Mouse (Mus musculus) large intestine, adult 2 months (tissue): ENCODE data around the gene Olfr1499. TPM values are rescaled to one million over a fixed set of nuclear protein-coding genes. Genes with fewer than 3 reads are reported as not detected.
"Not testable (repeated sequence)": the region's sequence is repeated elsewhere in the genome, so short reads cannot be mapped to it uniquely, and the experiment has no call there.

ENCODE experiments used
- DNase-seq: peaks from one replicate; pipeline ENCODE4 v3.0.0-alpha.2; 2012; ENCODE audit warnings: low read depth, low spot score
- WGBS: fragments of 180-500 bp; shearing (Covaris S2); methylation state at CpG from one replicate; pipeline ENCODE4 v1.1.7; 2018; 5-methylcytosine and 5-hydroxymethylcytosine counted together
- polyA plus RNA-seq: library from polyadenylated mRNA; depleted of rRNA; stranded (reverse); fragments of >200 nt; gene quantifications from 2 replicates; pipeline ENCODE4 v1.2.3, GENCODE M21; 2012; rRNA removed

The Olfr1499 gene
- polyA plus RNA-seq: not detected in 2 replicates

GRCm38 (mm10) chr19:13819347-13819746 lies at the start of gene Olfr1499:
Olfr1499 (minus strand) TSS chr19:13819447.
- no peak for DNase-seq

DNA sequence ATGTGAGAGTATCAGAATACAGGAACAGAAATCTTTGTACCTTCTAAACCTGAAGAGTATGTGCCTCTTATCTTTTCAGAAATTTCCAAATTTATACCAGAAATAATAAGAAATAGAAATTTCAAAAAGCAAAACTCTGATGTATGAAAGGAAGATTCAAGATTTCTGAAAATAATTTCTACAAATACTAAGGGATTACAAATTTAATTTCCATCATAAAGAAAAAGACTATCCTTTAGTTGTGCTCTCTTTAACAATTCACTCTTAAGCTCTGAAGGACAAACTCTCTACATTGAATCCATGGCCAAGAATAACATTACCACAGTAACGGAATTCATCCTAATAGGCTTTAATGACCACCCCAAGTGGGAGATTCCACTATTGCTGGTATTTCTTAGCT lies 42.2 kb upstream of the Olfr1499 start, which contains the start of gene Olfr1502:
TSS of gene Olfr1502 (plus strand) at position 301 of the 400 bp plus-strand sequence.
- 79% methylated on average over 1 of the region's 1 CpGs for WGBS
- DNase-seq: no peak

DNA sequence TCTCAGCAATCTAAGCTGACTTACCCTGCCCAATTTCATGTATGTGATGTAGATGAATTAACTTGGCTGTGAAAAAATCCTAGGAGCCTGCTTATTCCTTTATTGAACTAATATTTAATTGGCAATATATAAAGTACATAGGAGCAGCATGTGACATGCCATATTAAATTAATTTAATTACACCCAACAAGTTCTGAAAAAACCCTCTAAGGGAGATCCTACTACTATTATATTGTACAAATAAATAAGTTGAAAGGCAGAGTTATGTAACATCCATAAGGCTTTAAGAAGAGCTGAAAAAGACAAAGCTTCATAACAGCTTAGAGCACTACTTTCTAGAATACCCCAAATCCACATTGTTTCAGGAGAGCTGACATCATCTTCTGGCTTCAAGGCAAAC lies 31.3 kb upstream of the Olfr1499 start, which contains the start of gene Olfr1501:
TSS of gene Olfr1501 (minus strand) at position 101 of the 400 bp plus-strand sequence.
- DNase-seq: not testable (repeated sequence)

DNA sequence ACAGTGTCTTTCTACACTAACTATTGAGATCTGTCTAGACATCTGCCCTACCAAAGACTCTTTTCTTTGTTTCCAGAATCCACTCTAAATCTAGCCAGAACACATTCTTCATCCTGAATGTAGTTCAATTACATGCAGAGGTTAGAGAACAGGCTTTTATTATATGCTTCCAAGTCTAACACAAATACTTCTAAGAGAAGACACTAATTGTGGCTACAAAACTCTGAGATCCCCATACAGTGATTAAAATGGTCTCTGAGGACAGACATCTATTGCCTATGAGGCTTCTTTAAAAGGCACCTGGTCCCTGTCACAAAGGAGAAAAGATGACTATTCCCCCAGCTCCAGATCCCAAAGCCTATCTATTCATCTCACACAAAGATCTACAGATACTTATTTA lies 11.1 kb upstream of the Olfr1499 start, which contains the start of gene Olfr1500:
TSS of gene Olfr1500 (minus strand) at position 101 of the 400 bp plus-strand sequence.
- DNase-seq: no peak

DNA sequence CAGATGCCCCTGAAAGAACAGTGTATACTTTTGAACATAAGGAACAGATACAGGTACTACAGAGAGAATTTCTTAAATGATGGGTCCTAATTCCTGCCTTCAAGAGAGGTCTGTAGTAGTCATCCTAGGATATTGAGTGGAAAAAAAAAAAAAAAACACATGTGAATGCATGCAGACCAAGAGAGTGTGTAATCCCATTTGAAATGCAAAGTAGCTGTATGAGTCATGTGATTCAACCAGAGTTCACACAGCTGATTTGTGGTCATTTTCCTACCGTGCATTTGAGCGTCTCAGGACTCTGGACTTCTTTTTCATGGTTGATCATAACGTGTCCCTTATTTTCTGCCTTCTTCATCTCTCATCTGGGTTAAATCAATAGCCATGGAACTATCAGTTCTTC lies 9.2 kb upstream of the Olfr1499 start:
- DNase-seq: no peak
- 79% methylated on average over 3 of the region's 3 CpGs for WGBS

DNA sequence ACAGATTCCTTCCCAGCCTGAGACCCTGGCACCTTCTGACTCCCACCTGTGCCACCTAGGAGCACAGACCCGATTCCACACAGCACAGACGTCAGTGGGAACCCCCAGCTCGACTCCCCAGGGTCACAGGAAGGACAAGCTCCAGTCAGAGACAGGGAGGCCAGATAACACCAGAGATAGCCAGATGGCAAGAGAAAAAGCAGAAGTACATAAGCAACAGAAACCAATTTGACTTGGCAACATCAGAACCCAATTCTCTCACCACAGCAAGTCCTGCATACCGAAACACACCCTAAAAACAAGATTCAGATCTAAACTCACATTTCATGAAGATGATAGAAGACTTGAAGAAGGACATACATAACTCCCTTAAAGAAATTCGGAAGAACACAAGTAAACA lies 1.6 kb upstream of the Olfr1499 start:
- WGBS: 52% methylated on average over 5 of the region's 5 CpGs
- DNase-seq: no peak

- 39% methylated on average over 5 of the region's 5 CpGs for WGBS
These were observed 420 bp downstream of the Olfr1499 start for GRCm38 (mm10) chr19:13818827-13819226.

DNA sequence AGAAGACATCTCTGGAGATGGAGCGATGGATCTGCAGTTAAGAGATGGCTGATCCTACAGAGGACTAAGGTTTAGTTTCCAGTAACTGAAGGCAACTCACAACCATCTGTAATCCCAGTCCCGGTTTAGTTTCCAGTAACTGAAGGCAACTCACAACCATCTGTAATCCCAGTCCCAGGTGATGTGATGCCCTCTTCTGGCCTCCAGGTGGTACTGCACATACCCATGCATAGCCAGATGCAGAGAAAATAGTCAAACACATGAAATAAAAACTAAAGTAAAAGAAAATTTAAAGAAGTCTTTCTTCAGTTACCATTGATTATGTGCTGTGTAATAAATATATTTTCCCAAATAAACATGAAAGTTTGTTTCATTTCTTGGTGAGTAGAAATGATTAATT lies 6.4 kb downstream of the Olfr1499 start:
- DNase-seq: no peak
- WGBS: 61% methylated on average over 2 of the region's 2 CpGs

More at GRCm38 (mm10) chr19:13818827-13819226, 420 bp downstream of the Olfr1499 start:
- DNase-seq: no peak

DNA sequence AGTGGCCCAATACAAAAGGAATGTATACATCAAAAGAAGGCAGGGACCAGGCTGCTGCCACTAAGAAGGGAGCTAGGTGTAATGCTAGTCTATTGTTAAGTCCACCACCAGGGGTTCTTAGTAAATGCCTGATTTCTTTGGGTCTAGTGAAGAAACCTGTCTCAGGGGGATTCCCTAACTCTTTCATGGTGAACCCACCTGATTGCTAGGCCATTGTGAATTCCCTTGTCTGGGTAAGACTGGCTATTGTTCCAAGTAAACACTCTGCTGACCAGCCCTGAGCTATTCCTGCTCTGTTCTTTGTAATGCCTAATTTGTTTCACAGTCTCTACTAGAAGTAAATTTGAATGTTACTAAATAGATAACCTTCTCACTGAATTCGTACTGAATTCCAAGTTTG lies 13.8 kb downstream of the Olfr1499 start:
- WGBS: 55% methylated on average over 1 of the region's 1 CpGs
- DNase-seq: not testable (repeated sequence)

GRCm38 (mm10) chr19:13798102-13798501 lies 21.1 kb downstream of the Olfr1499 start, which contains the start of gene Olfr1497:
Olfr1497 (minus strand) TSS chr19:13798202.
- DNase-seq: no peak

DNA sequence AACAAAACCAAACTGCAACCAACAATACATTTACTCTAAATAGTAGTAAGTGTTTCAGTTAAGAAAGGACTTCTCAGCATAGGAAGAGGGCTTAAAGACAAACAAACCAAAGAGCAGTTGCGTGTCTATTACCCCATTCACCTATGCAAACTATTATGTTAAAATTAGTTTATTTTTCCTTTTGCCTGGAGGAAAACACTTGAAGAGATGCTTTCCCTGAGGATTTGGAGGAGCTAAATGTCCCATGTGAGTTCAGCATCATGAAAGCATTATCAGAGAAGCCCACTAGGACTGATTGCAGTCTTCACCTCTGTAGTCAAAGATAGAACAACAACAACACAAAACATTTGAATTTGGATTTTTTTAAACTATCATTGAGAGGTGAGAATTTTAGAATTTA lies 41.7 kb downstream of the Olfr1499 start, which contains the start of gene Olfr1496:
TSS of gene Olfr1496 (plus strand) at position 301 of the 400 bp plus-strand sequence.
- WGBS: 80% methylated on average over 1 of the region's 1 CpGs
- no peak for DNase-seq

DNA sequence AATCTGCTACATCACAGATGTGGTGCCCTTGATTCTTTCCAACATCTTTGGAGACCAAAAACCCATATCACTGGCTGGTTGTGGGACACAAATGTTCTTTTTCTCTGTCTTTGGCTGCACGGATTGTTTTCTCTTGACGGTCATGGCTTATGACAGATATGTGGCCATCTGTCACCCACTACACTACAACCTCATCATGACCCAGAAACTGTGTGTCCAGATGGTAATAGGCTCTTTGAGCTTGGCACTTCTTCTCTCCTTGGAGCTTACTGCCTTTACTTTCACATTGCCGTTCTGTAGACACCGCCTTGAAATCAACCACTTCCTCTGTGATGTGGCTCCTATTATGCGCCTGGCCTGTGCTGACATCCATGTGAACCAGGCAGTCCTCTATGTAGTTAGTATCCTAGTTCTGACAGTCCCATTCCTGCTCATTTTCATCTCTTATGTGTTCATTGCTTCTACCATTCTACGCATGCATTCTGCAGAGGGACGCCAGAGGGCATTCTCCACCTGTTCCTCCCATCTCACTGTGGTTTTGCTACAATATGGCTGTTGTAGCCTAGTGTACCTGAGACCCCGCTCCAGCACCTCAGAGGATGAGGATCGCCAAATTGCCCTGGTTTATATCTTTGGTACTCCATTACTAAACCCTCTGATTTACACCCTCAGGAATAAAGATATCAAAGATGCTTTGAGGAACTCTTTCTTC lies 50.5 kb downstream of the Olfr1499 start:
- 91% methylated on average over 9 of the region's 9 CpGs for whole genome bisulfite sequencing
- no peak for DNase-seq

DNA sequence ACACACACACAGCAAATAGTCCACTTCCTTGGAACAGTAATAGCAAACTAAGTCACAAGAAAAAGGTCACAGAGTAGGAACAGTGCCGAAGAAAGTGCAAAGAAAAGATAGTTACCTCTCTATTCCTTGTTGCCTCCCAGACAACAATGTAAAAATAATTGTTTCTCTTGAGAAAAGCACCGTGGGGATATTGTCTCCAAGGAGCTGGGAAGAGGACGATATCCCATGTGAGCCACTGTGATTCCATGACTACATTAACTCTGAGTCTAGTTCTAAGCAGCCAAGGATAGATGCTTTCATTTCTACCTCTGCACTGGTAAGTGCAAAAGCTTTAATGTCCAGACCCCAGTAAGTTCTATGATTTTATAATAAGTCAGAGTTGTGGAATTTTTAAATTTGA lies 54.9 kb downstream of the Olfr1499 start, which contains the start of gene Olfr1495:
TSS of gene Olfr1495 (plus strand) at position 301 of the 400 bp plus-strand sequence.
- 77% methylated on average over 3 of the region's 3 CpGs for WGBS
- DNase-seq: no peak

Other genes with a start within 250 kb of the Olfr1499 start
- not detected in 2 replicates for gene Olfr1484, start 235.9 kb downstream of the Olfr1499 start, polyA plus RNA-seq
- gene Olfr1487, start 202.1 kb downstream of the Olfr1499 start, polyA plus RNA-seq: not detected in 2 replicates
- gene Olfr1489, start 187.8 kb downstream of the Olfr1499 start, polyA plus RNA-seq: not detected in 2 replicates
- not detected in 2 replicates for gene Olfr1490, start 168.4 kb downstream of the Olfr1499 start, polyA plus RNA-seq
- not detected in 2 replicates for gene Olfr1491, start 122.2 kb downstream of the Olfr1499 start, polyA plus RNA-seq
- not detected in 2 replicates for gene Olfr1493-ps1, start 96.2 kb downstream of the Olfr1499 start, polyA plus RNA-seq
- gene Olfr1494, start 79.7 kb downstream of the Olfr1499 start, polyA plus RNA-seq: not detected in 2 replicates
- gene Olfr1495, start 54.8 kb downstream of the Olfr1499 start, polyA plus RNA-seq: not detected in 2 replicates
- gene Olfr1496, start 41.6 kb downstream of the Olfr1499 start, polyA plus RNA-seq: not detected in 2 replicates
- gene Olfr1497, start 21.2 kb downstream of the Olfr1499 start, polyA plus RNA-seq: not detected in 2 replicates
- not detected in 2 replicates for gene Olfr1500, start 11.0 kb upstream of the Olfr1499 start, polyA plus RNA-seq
- not detected in 2 replicates for gene Olfr1501, start 31.2 kb upstream of the Olfr1499 start, polyA plus RNA-seq
- not detected in 2 replicates for gene Olfr1502, start 42.3 kb upstream of the Olfr1499 start, polyA plus RNA-seq
- gene Olfr1504, start 78.5 kb upstream of the Olfr1499 start, polyA plus RNA-seq: not detected in 2 replicates
- gene Olfr1505, start 94.1 kb upstream of the Olfr1499 start, polyA plus RNA-seq: not detected in 2 replicates